Mouse (Mus musculus): ENCODE measurements at regions not wholly inside any gene's neighbourhood (a gene's known extent, or its start where the extent isn't known, plus 50 kb on each side); places are given as distances from the start of the nearest gene placed in this dataset.

DNA sequence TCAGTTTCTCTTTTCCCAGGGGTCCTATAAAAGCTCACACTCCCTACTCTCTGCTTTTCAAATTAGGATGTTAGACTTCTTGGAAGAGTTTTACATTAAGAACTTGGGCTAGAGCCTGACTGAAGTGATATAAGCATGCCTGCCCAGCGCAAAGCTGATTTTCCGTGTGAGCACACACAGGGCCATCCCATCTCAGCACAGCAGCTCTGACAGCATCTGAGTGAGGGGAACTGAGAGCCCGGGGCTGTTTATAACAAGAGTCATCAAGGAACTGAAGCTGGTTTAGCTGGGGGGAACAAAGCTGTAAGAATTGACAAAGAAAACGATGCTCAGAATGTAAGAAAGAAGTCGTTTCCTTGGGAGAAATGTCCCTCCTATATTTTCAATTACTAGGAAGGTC is 2373.4 kb upstream of the Gm7489 start:
- no peak for TF ChIP-seq CTCF (IDR thresholded peaks at IDR 0.05; ENCODE audit: extremely low read depth, insufficient read length, insufficient replicate concordance, low read depth, low read length)
- TF ChIP-seq POLR2A (IDR thresholded peaks at IDR 0.05; ENCODE audit: low read depth, low read length) = no peak

Measured in small intestine, adult 2 months (tissue).